Mouse (Mus musculus): ENCODE results near the gene Tmed4.
"Not testable (repeated sequence)": the region's sequence is repeated elsewhere in the genome, so short reads cannot be mapped to it uniquely, and the experiment has no call there.

Tmed4 gene

GRCm38 (mm10) chr11:6267320-6268254 is 7.1 kb downstream of the Tmed4 start, which contains the start of gene Ddx56:
Gene Ddx56 (minus strand): TSS chr11:6267772.
- DNase-seq: peak; percentile 79 to 81

- DNase-seq: no peak
These were observed 8.0 kb downstream of the Tmed4 start for GRCm38 (mm10) chr11:6266621-6267020.

GRCm38 (mm10) chr11:6261434-6262082 is 13.1 kb downstream of the Tmed4 start:
- peak; percentile 34 to 72 for DNase-seq

- no peak for DNase-seq
These were observed 15.3 kb downstream of the Tmed4 start for GRCm38 (mm10) chr11:6259413-6259812.

- DNase-seq: no peak
These were observed 18.1 kb downstream of the Tmed4 start for GRCm38 (mm10) chr11:6256490-6257072.

GRCm38 (mm10) chr11:6254602-6255001 is 20.1 kb downstream of the Tmed4 start:
- DNase-seq: not testable (repeated sequence)

GRCm38 (mm10) chr11:6252824-6253223 is 21.8 kb downstream of the Tmed4 start:
- DNase-seq: no peak

GRCm38 (mm10) chr11:6252248-6252647 is 22.4 kb downstream of the Tmed4 start:
- DNase-seq: no peak

GRCm38 (mm10) chr11:6244707-6245106 is 30.0 kb downstream of the Tmed4 start:
- no peak for DNase-seq

GRCm38 (mm10) chr11:6233025-6233424 is 41.6 kb downstream of the Tmed4 start:
- DNase-seq: no peak

- DNase-seq: no peak
These were observed 44.7 kb downstream of the Tmed4 start, which contains the start of gene Npc1l1 for GRCm38 (mm10) chr11:6230012-6230411. Gene Npc1l1 (minus strand): TSS chr11:6230143.

- DNase-seq: no peak
These were observed 50.0 kb downstream of the Tmed4 start for GRCm38 (mm10) chr11:6224541-6225229.

- no peak for DNase-seq
These were observed 52.5 kb downstream of the Tmed4 start for GRCm38 (mm10) chr11:6222187-6222586.
